In the genomic region with DNA sequence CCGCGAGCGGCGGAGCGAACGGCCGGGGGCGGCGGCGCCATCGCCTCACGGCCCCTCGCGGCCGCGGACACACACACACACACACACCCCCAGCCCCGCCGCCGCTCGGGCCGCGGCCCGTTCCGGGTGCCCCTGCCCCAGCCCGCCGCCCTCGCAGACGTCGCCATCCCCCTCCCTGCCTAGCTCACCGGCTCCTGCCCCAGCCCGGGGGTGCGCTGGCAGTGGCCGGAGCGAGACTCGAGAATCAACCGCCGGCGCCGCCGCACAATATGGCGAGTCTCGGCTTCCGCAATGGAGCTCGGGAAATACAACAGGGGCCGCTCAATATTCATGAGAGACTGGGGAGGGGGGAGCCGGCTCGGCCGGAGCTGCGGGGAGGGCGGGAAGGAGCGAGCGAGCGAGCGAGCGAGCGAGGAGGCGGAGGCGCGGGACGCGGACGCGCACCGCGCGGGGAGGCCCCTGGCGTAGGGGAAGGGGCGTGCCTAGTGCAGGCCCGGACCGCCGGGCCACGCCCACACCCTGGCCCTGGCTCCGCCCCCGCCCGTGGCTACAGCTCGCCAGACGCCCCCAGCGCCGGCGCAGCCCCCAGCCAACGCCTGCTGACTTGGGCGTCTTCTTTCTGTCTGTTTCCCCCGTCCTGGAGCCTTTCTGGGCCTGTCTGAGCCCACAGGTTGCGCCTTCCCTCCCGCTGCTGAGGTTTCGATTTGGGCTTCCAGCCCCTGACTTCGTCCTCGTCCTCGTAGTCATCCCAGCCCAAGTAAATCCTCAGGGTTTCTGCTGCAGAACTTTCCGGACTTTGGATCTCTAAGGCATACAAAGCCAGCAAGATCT, we compare ENCODE assay signal across 8 mouse cellular contexts. TPM values are rescaled to one million over a fixed set of nuclear protein-coding genes. Genes with fewer than 3 reads are reported as not detected.
A peak's percentile ranks its signal among the peaks of the same experiment; 100 is the strongest.
DNase-seq lines count a peak whose midpoint lies in the region; ATAC-seq and TF ChIP-seq lines count a peak whose summit lies in the region.

A gene (minus strand): TSS at position 425 of the 831 bp plus-strand sequence.

- H3K9ac ChIP-seq in hindbrain, embryonic 14.5 days, result peak within 1 kb of the TSS; percentile 94

- no peaks in the 10 kb centered on the region for H3K36me3 ChIP-seq in hindbrain, embryonic 14.5 days (replicated peaks; ENCODE audit: control insufficient read depth, insufficient read depth)

- H3K4me3 ChIP-seq in hindbrain, embryonic 14.5 days (replicated peaks; ENCODE audit: low read length), result peak within 1 kb of the TSS; percentile 94

- WGBS in hindbrain, embryonic 14.5 days, result 0% methylated on average over 68 of the region's 90 CpGs

- peak; percentile 56 for DNase-seq in Patski (ENCODE audit: low read depth, low spot score)
- peak; percentile 90 to 94 for DNase-seq in cerebellum, postnatal 14 days
- DNase-seq in frontal cortex, postnatal 25 days (ENCODE audit: low spot score in 2 of 2), result peak; percentile 62 to 75
- peak; percentile 93 for DNase-seq in hindbrain, embryonic 14.5 days (ENCODE audit: low spot score)
- peak; percentile 88 to 91 for DNase-seq in layer of hippocampus, postnatal 36 days
- DNase-seq in lung, postnatal 36 days, result peak; percentile 90
- peak; percentile 97 for DNase-seq in retina, postnatal 1 day
- DNase-seq in urinary bladder, adult 18-20 months (ENCODE audit: low spot score in 2 of 2), result peak; percentile 88 to 93

- no peak for TF ChIP-seq CTCF in Patski (IDR thresholded peaks at IDR 0.05)

- H3K27me3 ChIP-seq in Patski, result no peaks in the 10 kb centered on the region
- H3K27me3 ChIP-seq in hindbrain, embryonic 14.5 days (ENCODE audit: control insufficient read depth, insufficient read depth, low read length), result no peaks in the 10 kb centered on the region

- CTCF ChIA-PET in Patski (lab: Charles Lee), result interaction anchor here (0.7 kb wide), 1 partner anchor 8 kb away, joined by 3 read pairs; no protein-coding TSS in a partner anchor

- ATAC-seq in Patski, result peak; percentile 92
- peak; percentile 98 for ATAC-seq in hindbrain, embryonic 14.5 days (ENCODE audit: low FRiP score)

- H3K9me3 ChIP-seq in hindbrain, embryonic 14.5 days (ENCODE audit: control insufficient read depth, low read length), result no peaks in the 10 kb centered on the region

- peaks cover 19% of the 10 kb centered on the region for H3K4me1 ChIP-seq in hindbrain, embryonic 14.5 days (replicated peaks; ENCODE audit: control insufficient read depth, insufficient read depth, low read length)

- H3K27ac ChIP-seq in hindbrain, embryonic 14.5 days, result peak within 1 kb of the TSS; percentile 92

- peak within 1 kb of the TSS; percentile 66 for H3K4me2 ChIP-seq in hindbrain, embryonic 14.5 days (replicated peaks)

- POLR2A ChIA-PET in Patski (lab: Charles Lee), result no interaction called here

- in situ Hi-C loops in Patski (cut with MboI; ENCODE audit: low pct_unique_long_range_greater_than_20kb), result no loop called here

RNA-seq across cellular contexts. Expression of the gene that starts here (rescaled TPM):
- 49.0 TPM for polyA plus RNA-seq in Patski (2021)
- 117 and 124 TPM in 2 replicates for polyA plus RNA-seq in hindbrain, embryonic 14.5 days (2014; fragmentation: Nextera tagmentation; extraction: Ambion mirVana)
- 10 to 100 TPM; 36.9 to 43.6 TPM for total RNA-seq in layer of hippocampus, postnatal 36 days (2021)

Comparison
In these comparisons a context has a peak if more than half of its experiments do, and no peak if none do; other contexts are left out.
1. Peak in every context shown above with its lines: DNase-seq, ATAC-seq, H3K4me3 ChIP-seq and H3K27ac ChIP-seq.